Mouse (Mus musculus): ENCODE results near the gene Il5. TPM values are rescaled to one million over a fixed set of nuclear protein-coding genes. Genes with fewer than 3 reads are reported as not detected.

Gene Il5
- 0.20 TPM in 1 of 2 replicates, not detected in the other for polyA plus RNA-seq (2012; rRNA removed)

DNA sequence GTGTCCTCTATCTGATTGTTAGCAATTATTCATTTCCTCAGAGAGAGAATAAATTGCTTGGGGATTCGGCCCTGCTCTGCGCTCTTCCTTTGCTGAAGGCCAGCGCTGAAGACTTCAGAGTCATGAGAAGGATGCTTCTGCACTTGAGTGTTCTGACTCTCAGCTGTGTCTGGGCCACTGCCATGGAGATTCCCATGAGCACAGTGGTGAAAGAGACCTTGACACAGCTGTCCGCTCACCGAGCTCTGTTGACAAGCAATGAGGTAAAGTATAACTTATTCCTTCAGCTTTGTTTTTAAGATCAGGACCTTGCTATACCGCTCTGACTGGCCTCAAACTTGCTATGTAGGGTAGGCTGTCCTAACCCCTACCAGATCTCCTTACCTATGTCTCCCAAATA, at the start of gene Il5:
Gene Il5, plus strand, starts transcription at position 80 of the 400 bp plus-strand sequence.
- no peak for DNase-seq (ENCODE audit: low read depth)

DNA sequence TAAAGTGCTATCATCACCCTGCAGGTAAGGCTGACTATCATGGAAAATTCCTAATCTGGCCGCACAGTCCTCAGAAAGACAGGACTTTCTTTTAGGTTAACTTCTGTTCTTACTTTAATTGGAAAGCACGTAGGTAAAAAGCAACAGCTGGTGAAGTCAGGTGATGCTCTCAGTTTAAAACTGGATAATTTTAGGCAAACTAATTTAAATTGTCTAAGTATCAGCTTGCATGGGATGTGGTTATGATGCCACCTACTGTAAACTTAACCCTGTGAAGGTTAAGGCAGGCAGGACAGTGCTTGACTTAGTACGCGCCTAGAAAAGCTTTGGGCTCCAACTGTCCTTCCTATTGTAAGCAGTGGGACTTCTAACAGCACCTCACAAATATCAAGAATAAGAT, 49.2 kb upstream of the Il5 start:
- no peak for DNase-seq (ENCODE audit: low read depth)

DNA sequence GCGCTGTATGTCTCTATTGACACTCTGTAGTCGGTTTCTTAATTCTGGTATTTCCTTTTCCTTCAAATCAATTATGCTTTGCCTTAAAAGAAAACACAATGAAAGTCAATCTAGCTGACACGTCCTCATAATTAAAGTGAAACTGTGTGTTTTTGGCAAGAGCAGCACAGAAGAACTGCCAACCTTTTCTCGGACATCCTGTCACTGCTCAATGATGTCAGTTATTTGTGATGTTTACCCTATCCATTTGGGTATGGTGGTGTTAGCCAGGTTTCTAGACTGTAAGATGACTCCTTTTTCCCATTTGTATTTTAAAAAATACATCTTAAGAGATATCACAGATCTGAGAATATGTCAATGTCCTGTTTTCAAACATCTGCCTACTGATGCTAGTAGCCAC, 40.5 kb upstream of the Il5 start:
- no peak for DNase-seq (ENCODE audit: low read depth)

DNA sequence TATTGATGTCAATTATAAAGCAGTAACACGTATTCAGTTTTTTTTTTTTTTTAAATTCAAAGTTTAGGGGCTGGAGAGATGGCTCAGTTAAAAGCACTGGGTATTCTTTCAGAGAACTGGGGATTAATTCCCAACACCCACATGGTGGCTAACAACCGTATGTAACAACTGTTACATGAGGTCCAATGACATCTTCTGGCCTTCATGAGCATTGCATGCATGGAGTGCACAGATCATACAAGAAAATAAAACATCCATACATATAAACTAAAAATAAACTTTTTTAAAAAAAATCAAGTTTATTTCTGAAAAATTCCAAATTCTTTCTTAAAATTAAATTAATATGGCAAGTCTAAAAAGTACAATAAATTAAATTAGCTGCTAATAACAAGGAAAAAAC, 38.9 kb upstream of the Il5 start:
- no peak for DNase-seq (ENCODE audit: low read depth)

DNA sequence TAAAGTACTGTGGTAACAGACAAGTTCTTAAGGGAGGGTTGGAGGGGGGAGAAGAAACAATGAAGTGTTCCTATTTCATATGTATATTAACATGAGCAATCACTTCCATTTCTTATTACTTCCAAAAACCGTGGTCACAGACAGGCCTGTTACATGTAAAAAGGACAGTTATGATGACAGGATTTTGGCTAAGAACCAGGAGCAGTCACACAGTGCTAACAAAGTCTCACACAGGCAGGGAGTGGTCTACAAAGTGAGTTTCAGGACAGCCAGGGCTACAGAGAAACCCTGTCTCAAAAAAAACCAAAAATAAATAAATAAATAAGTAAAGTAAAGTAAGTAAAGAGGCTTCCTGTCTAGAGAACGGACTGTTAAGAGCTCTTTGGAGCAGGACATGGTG, 38.4 kb upstream of the Il5 start:
- DNase-seq (ENCODE audit: low read depth) = no peak

DNA sequence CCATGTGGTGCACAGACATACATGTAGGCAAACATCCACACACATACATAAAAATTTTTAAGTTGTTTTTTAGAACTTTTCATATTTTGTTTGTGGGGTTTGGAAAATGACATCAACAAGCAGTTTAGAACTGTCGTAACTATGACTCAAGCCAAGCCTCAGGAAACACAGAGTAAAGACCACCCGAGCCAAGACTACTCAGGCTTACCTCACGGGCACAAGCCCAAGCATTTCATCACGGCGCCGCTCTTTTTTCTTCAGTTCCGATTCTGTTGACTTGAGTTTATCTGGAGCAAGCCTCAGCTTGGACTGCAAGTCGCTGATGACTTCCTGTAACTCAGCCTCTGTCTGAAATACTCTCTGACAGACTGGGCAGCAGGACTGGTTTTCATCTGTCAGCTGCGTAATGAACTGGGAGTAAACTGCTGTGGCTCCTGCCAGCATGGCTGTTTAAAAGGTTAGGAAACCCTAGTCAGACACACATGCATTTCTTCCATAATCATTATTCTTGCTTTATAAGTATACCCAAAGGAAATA, 37.5 kb upstream of the Il5 start:
- DNase-seq (ENCODE audit: low read depth) = peak; percentile 36

DNA sequence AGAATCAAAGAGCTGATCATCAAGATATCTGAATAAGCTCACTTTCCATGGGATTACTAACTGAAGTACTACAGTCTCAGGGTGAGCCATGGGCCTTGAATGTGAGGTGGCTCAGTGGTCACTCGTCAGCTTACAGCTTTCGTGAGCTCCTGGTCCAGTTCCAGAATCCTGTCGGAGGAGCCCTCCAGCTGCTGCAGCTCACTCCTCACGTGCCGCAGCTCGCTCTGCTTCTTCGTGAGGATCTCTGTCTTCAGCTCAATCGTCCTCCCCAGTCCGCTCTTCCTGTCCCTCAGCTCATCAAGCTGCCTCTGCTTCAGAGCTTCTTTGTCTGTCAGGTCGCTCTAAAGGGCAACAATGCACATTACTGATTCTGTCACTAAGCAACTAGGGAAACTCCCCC, 28.6 kb upstream of the Il5 start:
- DNase-seq (ENCODE audit: low read depth) = no peak

DNA sequence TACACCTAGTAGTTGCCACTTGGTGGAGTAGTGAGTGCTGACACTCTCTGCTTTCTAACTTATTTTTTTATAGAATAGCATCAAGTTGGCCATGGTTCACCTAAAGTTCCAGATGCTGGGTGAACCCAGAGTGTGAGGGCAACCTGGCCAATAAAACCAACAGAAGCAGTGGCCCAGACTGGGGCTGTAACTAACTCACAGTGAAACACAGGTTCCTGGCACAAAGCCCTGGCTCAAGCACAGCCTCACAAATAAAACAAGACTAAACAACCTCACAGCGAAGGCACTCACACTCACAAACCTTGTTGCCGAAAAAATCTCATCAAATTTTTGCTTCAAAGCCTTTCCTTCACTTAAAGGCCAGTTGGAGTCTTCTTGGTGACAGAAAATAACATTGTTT, 22.1 kb upstream of the Il5 start:
- DNase-seq (ENCODE audit: low read depth) = no peak

DNA sequence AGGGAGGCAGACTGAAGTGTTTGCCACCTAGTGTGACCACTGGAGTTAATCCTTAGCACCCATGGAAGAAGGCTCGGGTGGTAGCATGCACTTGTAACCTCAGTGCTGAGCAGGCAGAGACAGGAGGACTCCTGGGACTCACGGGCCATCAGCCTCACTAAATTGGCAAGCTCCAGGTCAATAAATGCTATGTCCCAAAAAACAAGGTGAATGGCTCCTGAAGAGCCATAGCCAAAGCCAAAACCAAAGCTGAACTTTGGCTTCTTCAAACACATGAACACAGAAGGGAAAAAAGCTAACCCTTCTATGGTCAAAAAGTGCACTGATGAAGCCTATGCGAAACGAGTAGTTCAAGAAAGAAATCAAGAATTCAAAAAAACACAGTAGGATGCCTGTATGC, 21.2 kb upstream of the Il5 start:
- DNase-seq (ENCODE audit: low read depth) = no peak

DNA sequence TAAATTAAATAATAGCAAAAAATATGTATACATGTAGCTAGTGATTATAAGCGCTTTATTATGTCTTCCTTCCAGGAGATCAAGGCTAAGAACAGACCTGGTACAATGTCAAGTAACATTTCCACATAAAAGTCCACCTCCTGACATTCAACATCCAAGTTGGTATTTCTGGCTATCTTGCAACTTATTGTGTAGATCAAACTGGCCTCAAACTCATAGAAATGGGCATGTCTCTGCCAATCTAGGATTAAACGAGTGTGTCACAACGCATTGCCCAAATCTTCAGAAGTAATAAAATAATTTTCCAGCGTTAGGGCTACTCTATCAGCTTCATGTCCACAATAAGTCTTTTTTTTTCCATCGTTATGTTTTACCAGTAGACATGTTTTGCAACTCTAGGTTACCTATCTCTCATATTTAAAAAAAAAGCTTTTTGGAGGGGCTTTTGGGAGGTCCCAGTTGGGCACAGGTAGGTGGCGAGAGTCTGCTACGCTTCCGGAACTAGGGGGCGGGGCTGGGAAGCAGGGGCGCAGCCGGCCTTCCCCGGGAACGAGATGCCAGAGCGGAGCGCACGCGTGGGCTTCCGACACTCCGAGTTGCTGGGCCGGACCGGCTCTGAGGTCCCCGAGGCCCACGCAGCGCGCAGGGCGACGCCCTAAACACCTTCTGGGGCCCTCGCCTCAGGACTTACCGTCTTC, 14.2 kb upstream of the Il5 start:
- peak; percentile 55 for DNase-seq (ENCODE audit: low read depth)

DNA sequence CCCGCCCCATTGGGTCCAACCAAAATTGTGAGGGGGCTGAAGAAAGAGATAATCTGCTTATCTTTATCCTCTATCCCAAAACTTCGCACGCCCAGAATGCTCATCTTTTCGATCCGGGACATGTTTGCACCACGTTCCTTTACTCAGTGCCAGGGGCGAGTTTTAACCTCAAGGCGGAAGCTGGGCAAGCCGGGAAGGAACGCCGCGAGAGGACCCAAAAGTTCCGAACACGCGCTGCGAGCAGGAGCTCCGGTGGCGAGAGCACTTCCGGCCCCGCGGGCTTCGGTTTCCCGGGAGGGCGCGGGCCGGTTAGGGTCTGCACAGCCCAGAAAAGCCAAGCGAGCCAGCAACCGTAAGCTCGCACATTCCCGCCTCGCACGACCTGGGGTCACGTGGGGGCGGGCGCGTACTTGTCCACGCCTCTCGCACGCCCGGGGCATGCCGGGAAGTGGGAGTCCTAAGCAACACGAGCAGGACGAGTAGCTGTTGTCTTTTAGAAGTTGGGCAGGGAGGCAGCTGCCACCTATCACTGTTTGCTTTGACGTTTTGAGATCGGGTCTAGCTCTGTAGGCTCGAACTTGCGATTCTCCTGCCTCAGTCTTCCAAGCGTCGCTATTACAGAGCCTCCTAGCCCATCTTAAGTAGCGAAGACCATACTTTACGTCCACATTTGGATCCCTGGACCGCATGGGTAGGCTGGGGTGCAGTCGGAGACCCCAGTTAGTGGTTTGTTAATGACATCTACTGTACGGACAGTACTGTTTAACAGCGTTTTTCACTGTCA, 13.5 kb upstream of the Il5 start, which contains the start of gene Rad50:
Gene Rad50, minus strand, starts transcription at position 386 of the 784 bp plus-strand sequence.
- DNase-seq (ENCODE audit: low read depth) = peak; percentile 52

DNA sequence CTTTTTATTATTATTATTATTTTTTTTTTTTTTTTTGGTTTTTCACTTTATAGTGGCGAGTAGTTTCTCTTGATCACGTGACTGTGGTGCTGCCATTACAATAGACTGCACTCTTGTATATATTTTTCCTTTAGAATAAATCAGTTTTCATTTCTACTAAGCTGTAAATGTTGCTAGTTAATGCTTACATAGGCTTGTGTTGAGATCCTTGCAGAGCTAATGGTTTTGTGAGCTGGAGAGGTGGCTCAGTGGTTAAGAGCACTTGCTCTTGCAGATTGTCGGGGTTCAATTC, 12.9 kb upstream of the Il5 start:
- no peak for DNase-seq (ENCODE audit: low read depth)

DNA sequence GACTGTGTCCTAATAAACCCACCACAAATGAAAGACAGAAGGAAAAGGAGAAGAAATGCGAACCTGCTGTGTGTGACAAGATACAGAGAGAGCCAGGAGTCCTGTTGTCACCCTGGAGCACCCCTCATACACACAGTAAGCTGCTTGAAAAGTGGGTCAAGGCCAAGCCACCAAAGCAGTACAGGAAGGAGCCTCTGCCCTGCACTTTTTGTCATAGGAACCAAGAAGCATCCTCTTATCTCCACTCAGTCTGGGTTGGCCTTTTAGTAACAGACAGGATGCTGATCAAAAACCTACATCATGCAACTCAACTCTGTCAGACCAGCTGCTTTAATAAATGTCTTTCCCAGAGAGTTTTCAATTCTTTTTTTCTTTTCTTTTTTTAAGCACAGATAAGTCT, 893 bp upstream of the Il5 start:
- DNase-seq (ENCODE audit: low read depth) = no peak

DNA sequence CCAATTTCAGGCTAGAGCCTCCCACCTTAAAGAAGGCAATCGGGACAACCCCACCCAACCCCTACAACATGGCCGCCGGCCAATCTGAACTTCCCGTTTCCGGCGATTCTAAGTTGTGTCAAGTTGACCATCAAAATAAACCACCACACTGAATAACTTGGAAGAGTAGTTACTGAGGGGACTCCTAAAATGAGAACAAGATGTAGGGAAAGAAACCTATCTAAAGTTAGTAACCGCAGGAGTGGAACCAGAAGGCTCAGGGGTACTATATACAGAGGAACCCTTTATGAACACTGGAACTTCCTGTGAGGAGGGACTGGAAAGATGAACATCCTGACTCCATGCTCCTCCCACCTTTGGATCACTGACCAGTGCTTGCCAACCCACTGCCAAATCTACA, 10.9 kb downstream of the Il5 start:
- no peak for DNase-seq (ENCODE audit: low read depth)

DNA sequence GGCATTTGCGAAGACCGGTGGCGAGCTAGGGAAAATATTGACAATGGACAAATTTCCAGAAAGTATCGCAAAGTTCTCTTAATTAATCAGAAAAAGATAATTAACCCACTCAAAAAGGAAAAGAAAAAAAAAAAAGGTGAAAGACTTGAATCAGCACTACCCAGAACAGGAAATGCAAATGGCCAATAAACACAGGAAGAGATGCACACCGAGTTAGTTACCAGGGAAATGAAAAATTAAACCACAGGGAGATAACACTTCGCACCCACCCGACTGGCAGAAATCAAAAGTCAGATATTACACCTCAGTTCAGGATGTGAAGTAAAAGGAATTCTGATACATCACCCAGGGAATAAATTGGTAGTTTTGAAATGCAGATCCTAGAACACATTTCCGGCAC, 11.7 kb downstream of the Il5 start:
- no peak for DNase-seq (ENCODE audit: low read depth)

DNA sequence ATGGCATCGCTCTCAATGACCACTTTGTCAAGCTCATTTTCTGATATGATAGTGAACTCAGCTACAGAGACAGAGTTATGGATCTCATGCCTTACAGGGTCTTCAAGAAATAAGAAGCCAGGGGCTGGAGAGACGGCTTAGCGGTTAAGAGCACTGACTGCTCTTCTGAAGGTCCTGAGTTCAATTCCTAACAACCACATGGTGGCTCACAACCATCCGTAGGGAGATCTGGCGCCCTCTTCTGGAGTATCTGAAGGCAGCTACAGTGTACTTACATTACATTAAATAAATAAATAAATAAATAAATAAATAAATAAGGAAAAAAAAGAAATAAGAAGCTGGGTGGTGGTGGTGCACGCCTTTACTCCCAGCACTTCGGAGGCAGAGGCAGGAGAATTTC, 13.2 kb downstream of the Il5 start:
- DNase-seq (ENCODE audit: low read depth) = no peak

DNA sequence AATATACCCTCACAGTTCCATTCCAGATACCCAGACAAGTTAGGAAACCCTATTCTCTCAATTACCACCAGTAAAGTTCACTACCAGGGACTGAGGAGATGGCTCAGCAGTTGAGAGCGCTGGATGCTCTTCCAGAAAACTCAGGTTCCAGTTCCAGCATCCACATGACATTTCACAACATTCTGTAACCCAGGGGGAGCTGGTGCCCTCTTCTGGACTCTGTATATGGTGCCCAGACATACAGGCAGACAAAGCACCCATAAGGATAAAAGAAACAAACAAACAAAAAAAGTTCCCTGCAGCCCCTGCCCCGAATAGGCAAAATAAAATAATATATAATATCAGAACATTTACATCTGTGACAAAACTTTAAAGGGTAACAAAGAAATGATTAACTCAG, 13.8 kb downstream of the Il5 start:
- DNase-seq (ENCODE audit: low read depth) = no peak

DNA sequence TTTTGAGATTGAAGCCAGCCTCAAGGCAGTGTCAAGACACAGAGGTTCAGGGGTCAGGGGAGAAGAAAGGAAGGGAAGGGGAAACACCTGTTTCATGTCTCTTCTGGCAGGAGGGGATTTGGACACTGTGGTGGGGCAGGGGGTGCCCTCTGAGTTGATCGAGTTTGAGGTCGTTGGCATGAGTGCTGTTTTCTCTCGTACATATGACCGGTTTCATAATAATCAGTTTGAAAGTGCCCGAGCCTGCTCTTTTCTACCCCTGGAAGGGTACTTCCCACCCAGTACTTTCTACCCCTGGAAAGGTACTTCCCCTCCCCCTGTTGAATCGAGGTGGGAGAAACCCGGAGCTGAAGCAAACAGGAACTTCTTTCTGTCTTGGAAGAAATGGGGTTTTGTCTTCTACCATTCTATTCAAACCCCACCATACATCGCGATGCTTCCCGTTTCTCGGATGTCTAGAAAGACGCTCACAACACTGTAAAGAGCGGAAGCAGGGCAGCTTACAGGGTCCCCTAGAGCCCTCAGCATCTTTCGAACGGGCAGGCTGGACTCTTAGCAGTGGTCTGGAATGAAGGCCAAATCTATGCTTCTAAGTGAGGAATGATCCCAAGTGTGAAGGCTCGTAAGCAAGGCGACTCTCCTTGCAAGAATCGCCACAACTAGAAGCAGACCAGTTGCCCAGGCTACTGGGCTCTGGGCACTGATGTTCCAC, 14.5 kb downstream of the Il5 start:
- no peak for DNase-seq (ENCODE audit: low read depth)

DNA sequence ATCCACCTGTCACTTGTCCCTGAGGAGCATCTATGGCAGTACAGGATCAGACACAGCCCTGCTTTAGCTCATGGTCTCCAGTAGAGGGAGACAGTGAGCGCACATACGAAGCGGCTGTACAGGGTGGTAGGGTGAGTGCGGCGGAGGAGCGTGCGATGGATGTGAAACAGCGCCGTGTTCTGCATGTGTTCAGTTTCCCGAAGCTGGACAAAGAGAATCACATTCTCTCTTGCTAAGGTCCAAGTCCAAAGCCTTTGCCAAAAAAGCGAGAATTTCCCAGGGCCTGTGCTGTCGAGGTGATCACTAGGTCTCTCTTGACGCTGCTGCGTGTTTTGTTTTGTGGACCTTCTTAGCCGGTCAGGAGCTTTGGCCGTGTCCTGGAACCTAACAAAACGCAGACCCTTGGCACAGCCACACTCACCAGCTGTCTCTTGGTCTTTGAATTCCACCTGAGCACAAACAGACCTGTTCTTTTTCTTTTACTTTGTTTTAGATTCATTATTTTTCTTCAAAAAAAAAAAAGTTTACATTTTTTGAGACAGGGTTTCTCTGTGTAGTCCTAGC, 15.2 kb downstream of the Il5 start:
- DNase-seq (ENCODE audit: low read depth) = no peak

DNA sequence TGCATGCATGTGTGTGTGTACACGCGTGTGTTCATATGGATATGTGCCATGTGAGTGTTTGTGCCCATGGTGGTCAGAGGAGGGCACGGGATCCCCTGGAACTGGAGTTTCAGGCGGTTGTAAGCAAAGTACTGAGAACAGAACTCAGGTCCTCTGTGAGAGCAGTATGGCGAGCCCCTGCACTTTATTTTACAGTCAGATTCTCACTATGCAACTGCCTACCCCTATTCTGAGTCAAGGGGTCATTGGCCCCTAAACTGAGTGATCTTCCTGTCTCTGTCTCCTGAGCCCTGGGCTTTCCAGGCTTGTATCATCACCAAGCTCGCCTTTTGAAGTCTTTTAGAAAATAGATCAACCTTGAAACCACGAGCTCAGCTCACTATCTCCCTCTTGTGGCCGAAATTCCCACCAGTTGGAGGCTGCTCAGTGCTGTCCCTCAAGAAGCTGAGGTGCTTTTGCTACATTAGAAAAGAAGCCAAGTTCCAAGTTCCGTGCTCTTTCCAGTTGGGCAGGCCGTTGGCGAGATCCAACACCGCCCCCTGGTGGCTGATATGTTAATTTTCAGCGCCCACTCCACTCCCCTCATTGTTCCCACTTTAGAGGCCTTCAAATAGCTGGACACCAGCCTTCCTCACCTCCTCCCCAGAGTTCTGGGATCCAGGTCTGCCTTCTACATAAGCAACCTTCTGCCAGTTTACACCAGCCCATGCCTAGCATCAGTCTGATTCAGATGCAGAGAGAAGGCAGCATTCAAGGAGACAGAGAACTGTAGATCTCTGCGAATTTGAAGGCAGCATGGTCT, 16.4 kb downstream of the Il5 start:
- DNase-seq (ENCODE audit: low read depth) = peak; percentile 40

DNA sequence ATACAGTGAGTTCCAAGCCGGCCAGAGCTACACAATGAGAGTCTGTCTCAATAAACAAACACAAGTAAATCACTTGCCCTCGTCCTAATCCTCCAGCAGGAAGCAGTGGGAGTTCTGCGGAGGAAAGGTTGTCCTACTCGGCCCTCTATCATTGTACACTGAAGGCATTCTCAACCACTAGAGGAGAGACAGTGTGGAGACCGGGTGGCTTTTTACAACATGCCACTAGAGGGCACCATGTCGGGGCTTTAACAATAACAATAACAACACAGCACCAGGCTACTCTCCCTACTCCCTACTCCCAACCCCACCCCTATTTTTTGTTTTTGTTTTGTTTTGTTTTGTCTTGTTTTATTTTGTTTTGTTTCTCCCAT, 17.0 kb downstream of the Il5 start:
- no peak for DNase-seq (ENCODE audit: low read depth)

DNA sequence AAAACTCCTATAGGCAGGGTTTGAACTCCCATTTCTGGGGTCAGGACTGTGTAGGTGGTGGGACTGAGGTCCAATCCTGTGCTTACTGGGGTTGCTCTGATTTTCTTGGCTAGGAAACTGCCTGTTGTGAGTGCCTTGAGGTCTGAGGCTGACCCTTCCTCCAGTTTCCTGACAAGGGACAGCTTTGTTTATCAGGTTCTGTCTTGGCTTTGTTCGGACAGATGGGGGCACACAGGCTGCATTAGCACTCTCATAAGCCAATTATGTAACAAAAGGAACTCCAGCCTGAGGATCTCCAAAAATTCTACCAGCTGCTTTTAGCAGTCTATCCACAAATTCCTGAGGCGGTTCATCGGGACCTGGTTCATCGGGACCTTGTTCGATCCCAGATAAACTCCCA, 21.8 kb downstream of the Il5 start:
- no peak for DNase-seq (ENCODE audit: low read depth)

Measured in gonadal fat pad, adult 2 months (tissue).